Mouse (Mus musculus) cerebellum, adult 8-10 months (tissue): ENCODE data around the gene Slc25a19.

Experiments
- DNase-seq: peaks from one replicate; pipeline ENCODE4 v3.0.0; 2022

Slc25a19 gene

GRCm38 (mm10) chr11:115618001-115618400 is 10.1 kb downstream of the Slc25a19 start:
- DNase-seq: no peak

GRCm38 (mm10) chr11:115616893-115617292 is 11.2 kb downstream of the Slc25a19 start:
- DNase-seq: no peak

GRCm38 (mm10) chr11:115616371-115616770 is 11.7 kb downstream of the Slc25a19 start:
- no peak for DNase-seq

GRCm38 (mm10) chr11:115615875-115616274 is 12.2 kb downstream of the Slc25a19 start:
- no peak for DNase-seq

- no peak for DNase-seq
Measured at GRCm38 (mm10) chr11:115615108-115615825, 12.8 kb downstream of the Slc25a19 start.

- DNase-seq: no peak
Measured at GRCm38 (mm10) chr11:115614346-115615107, 13.6 kb downstream of the Slc25a19 start.

- no peak for DNase-seq
Measured at GRCm38 (mm10) chr11:115613138-115613945, 14.8 kb downstream of the Slc25a19 start.

- DNase-seq: peak; percentile 95
Measured at GRCm38 (mm10) chr11:115612410-115613137, 15.5 kb downstream of the Slc25a19 start, which contains the start of gene Mif4gd. Gene Mif4gd, minus strand, starts transcription at chr11:115612969.

- peak; percentile 75 for DNase-seq
Measured at GRCm38 (mm10) chr11:115612059-115612409, 16.1 kb downstream of the Slc25a19 start.

- no peak for DNase-seq
Measured at GRCm38 (mm10) chr11:115611173-115611572, 16.9 kb downstream of the Slc25a19 start.

- no peak for DNase-seq
Measured at GRCm38 (mm10) chr11:115609576-115609975, 18.5 kb downstream of the Slc25a19 start.

- no peak for DNase-seq
Measured at GRCm38 (mm10) chr11:115608421-115609399, 19.4 kb downstream of the Slc25a19 start.

GRCm38 (mm10) chr11:115606733-115607132 is 21.4 kb downstream of the Slc25a19 start:
- DNase-seq: no peak

GRCm38 (mm10) chr11:115604304-115604696 is 23.8 kb downstream of the Slc25a19 start:
- DNase-seq: no peak

GRCm38 (mm10) chr11:115603476-115604303 is 24.4 kb downstream of the Slc25a19 start, which contains the start of the genes Mrps7 and Gga3:
Gene Mrps7, plus strand, starts transcription at chr11:115603925.
Gene Gga3, minus strand, starts transcription at chr11:115604051.
- DNase-seq: peak; percentile 86

- DNase-seq: no peak
Measured at GRCm38 (mm10) chr11:115603128-115603475, 25.0 kb downstream of the Slc25a19 start.

- no peak for DNase-seq
Measured at GRCm38 (mm10) chr11:115601174-115601573, 26.9 kb downstream of the Slc25a19 start.

- DNase-seq: no peak
Measured at GRCm38 (mm10) chr11:115600743-115601142, 27.4 kb downstream of the Slc25a19 start.

- DNase-seq: no peak
Measured at GRCm38 (mm10) chr11:115599722-115600121, 28.4 kb downstream of the Slc25a19 start.

- no peak for DNase-seq
Measured at GRCm38 (mm10) chr11:115598309-115598708, 29.8 kb downstream of the Slc25a19 start.
